Mouse (Mus musculus) adrenal gland, postnatal 36 days (tissue): ENCODE data around the gene Arhgap10. TPM values are rescaled to one million over a fixed set of nuclear protein-coding genes. Genes with fewer than 3 reads are reported as not detected.

Experiments
- DNase-seq, 2 experiments: peaks; one replicate each; pipeline ENCODE4 v3.0.0; 2021; ENCODE audit warnings: mixed read lengths in 1 of 2
- total RNA-seq, 2 experiments: library from RNA; stranded (reverse); gene quantifications; 2 replicates each; pipeline ENCODE4 v1.2.3; 2021

Gene Arhgap10
- total RNA-seq, 2 experiments from 2014 or later: 18.5 to 28.0 TPM

GRCm38 (mm10) chr8:77486749-77487148, 31.0 kb downstream of the Arhgap10 start:
- DNase-seq: peak; percentile 48 to 60

DNA sequence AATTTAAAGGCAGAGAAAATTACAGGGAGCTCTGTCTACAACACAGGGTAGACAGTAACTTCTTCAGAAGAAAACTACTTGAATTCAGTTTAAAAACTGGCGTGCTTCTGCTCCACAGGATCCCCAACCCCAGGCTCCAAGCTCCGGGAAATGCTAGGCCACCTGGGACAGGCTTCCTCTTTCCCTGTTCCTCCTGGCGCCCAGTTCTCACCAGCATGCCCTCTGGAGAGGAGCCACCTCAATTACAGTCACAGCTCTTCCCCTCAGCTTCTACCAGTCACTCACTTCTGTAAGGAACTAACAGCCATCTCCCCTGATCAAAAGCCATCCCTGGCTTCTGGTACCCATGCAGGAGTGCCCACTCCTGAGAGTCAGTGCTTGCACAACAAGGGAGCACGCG, 32.9 kb downstream of the Arhgap10 start:
- no peak for DNase-seq

GRCm38 (mm10) chr8:77484266-77484665, 33.5 kb downstream of the Arhgap10 start:
- DNase-seq: no peak

DNA sequence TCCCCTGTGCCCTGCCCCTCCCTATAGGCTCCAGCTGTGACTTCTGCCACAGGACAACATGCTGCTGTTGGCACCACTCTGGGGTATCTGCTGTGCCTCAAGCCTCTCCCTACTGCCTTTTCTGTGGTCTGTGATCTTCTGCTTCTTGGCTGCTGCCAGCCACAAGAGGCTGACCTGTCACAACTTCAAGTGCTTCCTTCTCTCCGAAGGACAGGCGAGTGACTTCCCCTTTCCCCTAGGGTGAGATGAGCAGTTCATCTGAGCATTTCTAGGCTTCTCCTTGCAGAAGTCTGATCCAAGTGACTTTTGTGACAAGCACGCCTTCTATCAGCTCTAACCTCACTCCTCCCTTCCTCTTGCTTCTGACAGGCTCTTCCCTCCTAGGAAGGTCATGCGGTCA, 34.1 kb downstream of the Arhgap10 start:
- no peak for DNase-seq

DNA sequence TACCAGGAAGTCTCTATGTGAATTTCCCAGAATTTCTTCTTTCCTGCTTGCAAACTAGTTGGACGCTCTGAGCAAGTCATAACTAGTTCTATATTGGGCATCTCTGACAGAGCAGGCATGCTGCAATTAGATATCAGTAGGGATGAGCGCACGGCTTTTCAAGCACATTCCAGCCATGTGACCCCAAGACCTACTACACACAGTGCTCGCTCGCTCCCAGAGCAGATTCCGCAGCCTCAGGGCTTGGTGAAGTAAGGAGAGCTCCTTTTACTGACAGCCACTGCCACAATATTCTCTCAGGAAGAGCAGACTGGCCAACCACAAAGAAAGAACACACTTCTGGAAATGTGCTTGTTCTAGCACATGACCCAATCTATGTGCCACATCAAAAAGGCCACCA, 36.0 kb downstream of the Arhgap10 start:
- no peak for DNase-seq

GRCm38 (mm10) chr8:77479995-77480394, 37.8 kb downstream of the Arhgap10 start:
- no peak for DNase-seq

DNA sequence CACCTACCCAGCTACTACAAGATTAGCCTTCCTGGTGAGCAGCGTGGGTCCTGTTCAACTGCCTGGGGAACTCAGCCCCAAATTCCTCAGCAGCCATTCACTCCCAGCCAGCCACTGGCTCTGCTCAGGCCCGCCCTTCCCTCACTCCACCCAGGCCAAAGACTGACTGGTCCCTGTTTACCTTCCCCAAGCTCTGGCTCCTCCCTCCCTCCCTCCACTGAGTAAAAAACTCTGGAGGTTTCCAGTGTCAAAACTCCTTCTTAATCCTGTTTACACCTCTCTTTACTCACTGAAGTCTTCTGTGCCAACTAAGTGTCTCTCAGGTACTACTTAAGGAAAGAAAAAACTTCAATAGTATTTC, 38.9 kb downstream of the Arhgap10 start:
- DNase-seq: peak in 1 of 2 experiments; percentile 53

- peak in 1 of 2 experiments; percentile 33 for DNase-seq
These were observed 39.4 kb downstream of the Arhgap10 start for GRCm38 (mm10) chr8:77478155-77478912.

DNA sequence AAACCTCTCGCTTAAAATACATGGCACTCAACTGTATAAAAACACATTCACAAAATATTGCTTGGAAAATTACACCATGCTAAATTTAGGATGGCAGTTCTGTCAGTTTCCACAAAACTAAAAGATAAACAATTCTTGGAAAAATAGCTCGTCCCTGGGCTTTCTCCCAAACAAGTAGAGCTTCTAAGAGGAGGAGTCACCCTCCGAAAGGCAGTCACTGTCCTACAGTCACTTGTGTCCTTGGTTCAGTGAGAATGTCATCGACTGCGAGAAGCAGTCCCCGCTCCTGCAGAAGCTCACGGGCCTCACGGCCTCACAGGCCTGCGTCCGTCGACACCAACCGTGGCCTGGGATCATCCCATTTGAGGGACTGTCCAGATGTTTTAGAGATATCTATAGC, 40.1 kb downstream of the Arhgap10 start:
- DNase-seq: peak; percentile 55 to 59

DNA sequence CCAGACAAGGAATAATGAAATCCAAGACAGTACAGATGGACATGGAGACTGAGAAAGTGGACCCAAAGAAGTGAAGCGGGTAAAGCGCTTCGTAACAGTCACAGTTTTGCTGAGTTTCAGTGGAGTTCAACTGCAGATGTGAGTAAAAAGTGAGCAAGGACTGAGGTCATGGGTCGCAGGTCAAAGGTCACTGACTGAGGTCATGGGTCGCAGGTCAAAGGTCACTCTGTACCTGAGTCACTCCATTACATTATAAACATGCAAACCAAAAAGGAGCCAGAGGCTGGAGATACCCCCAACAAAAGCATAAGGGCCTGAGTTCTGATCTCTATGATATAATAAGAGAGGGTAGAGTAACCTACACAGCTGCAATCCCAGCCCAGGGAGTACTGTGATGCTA, 43.1 kb downstream of the Arhgap10 start:
- DNase-seq: no peak

DNA sequence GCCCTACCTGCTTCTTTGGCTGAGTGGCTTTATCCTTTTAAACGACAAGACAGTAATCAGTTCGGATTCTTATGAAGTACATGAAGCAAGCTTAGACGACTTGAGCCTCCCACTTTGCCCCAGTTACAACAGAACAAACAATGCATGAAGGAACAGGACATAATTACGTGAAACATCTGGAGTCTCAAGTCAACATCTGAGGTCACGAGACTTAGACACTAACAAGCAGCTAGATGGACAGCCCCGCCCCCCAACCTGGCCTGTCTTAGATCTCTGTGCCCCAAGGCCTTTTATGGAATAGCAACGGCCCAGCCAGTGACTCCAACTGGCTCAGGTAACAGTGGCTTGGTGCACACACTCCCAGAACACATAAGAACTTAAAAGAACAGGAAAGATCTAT, 44.0 kb downstream of the Arhgap10 start:
- DNase-seq: no peak

- DNase-seq: peak; percentile 84 to 89
These were observed 44.4 kb downstream of the Arhgap10 start for GRCm38 (mm10) chr8:77473373-77473772.

- DNase-seq: no peak
These were observed 56.4 kb downstream of the Arhgap10 start for GRCm38 (mm10) chr8:77461392-77461791.

GRCm38 (mm10) chr8:77460363-77460762, 57.4 kb downstream of the Arhgap10 start:
- DNase-seq: no peak

DNA sequence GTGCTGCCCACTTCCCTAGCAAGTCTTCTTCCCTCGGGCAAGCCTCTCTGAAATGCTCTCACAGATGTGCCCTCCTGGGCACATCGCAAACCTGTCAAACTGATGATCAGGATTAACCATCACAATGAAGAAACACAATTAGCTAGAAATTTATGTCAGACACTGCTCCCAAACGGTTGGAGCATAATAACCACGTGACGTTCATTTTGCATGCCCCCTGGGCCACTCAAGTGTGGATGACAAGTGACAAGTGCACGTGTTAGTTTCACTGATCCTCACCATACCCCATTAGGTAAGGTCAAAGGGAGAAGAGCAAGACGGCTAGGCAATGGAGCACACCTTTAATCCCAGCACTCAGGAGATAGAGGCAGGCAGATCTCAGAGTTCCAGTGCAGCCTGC, 58.1 kb downstream of the Arhgap10 start:
- DNase-seq: no peak

GRCm38 (mm10) chr8:77458575-77458974, 59.2 kb downstream of the Arhgap10 start:
- no peak for DNase-seq

DNA sequence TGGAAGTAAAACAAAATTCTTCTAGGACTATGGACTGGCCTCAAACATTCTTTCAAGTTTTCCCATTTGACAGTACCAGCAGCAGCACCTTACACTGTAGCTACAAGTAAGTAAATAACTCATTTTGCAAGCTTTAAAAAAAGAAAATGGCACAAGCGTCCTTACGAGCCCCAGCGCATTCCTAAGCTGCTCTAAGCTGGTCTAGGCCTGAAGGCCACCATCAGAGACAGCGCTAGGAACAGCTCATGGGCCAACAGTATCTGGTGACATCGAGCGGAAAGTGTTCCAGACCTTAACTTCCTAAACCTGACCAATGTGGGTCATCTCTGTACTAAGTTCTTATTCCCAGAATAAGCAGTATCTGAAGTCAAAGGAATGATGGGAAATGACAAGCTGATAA, 61.5 kb downstream of the Arhgap10 start:
- DNase-seq: no peak

DNA sequence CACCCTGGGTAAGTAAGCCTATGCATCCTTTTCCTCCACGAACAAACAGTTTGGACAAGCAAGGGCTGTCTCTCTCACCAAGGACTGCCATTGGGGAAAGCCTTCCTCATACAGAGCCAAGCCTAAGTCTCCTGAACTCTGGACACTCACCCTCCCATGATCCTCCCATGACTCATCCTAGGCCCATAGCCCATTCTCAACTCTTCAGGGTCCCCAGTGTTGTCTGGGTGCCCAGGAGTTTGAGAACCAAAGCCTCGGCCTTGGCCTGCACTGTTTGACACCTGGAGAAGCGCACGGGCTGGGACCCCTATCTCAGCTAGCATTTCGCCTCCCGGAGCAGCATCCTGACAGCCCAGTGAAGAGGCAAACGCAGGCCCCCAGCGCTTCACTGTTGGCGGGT, 63.9 kb downstream of the Arhgap10 start:
- peak in 1 of 2 experiments; percentile 24 for DNase-seq

GRCm38 (mm10) chr8:77451466-77452382, 66.0 kb downstream of the Arhgap10 start:
- no peak for DNase-seq

- no peak for DNase-seq
These were observed 66.7 kb downstream of the Arhgap10 start for GRCm38 (mm10) chr8:77451052-77451451.

DNA sequence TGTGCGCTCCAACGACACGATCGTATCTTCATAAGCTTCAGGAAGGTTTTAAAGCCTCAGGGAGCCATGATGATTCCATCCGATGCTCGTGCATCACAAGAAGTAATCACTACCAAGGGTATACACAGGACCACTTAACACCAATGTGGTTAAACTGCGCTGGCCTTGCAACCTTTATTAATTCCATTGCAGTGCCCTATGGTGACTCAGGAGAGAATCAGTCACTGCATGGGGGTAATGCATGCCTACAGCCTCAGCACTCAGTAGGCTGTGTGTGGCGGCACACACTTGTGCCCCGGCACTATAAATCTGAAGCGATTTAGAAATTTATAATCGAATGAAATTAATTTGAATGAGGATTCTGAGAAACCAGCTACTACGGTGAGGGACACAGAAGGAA, 71.5 kb downstream of the Arhgap10 start:
- no peak for DNase-seq

- DNase-seq: no peak
These were observed 72.1 kb downstream of the Arhgap10 start for GRCm38 (mm10) chr8:77445642-77446041.

DNA sequence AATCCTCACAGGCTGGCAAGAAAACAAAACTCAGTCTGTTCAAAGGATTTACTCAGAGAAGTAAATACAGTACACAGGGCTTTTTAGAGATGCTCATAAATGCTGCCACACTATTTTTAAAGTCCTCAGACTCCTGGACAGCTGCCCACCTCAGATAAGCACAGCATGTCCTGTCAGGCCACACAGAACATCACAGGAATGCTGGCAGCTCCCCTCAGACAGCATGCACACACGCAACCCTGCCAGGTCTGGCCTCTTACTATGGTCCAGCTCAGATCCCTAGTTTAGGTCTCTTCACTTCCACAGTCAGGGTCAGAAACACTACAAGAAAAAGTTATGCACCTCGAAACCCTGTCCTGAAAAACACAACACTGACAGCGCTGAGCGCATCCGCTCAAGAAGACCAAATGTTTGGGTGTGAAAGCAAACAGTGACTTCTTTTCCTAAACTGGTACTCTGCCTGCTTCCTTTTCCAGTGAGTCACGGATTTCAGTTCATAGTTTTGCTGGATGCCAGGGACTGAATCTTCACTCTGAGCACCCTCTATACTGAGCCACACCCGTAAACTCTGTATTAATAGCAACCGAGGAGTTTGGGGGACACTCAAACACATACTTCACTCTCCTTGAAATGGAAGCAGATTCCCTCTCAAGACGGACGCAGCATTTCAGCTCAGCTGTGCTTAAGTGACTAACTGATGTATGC, 73.4 kb downstream of the Arhgap10 start:
- DNase-seq: peak in 1 of 2 experiments; percentile 69
